9 mouse cellular contexts compared by ENCODE assay signal in genomic region chr4:155859318-155859717, GRCm38 (mm10). TPM values are rescaled to one million over a fixed set of nuclear protein-coding genes. Genes with fewer than 3 reads are reported as not detected.
A peak's percentile ranks its signal among the peaks of the same experiment; 100 is the strongest.
DNase-seq lines count a peak whose midpoint lies in the region; ATAC-seq and TF ChIP-seq lines count a peak whose summit lies in the region.
"Had no signal": no experiment of that assay in that cellular context is flagged by ENCODE, and none has a peak within 500 bp of the region (broad histone marks: within the 10 kb centered on the region; RNA-seq: fewer than 3 reads in every experiment).

No protein-coding gene starts in this region.

- peak; percentile 64; the same call in 1 of the 2 replicates for ATAC-seq in limb, embryonic 13.5 days (ENCODE audit: low FRiP score, low read depth)
- ATAC-seq in midbrain, postnatal 0 days (ENCODE audit: low FRiP score): no peak
- no peak for ATAC-seq in monocyte, adult 5-6 weeks (replicated peaks; ENCODE audit: insufficient number of reproducible peaks, low FRiP score, low TSS enrichment, poor library complexity, severe bottlenecking)

- H3K36me3 ChIP-seq in limb, embryonic 13.5 days: peaks cover 66% of the 10 kb centered on the region
- H3K36me3 ChIP-seq in midbrain, postnatal 0 days (ENCODE audit: insufficient read depth, low read length): peaks cover 75% of the 10 kb centered on the region

- H3K9me3 ChIP-seq in limb, embryonic 13.5 days: no peaks in the 10 kb centered on the region
- H3K9me3 ChIP-seq in midbrain, postnatal 0 days (ENCODE audit: low read length): no peaks in the 10 kb centered on the region
- H3K9me3 ChIP-seq: midbrain, embryonic 12.5 days had no signal

- no peak overlapping the region for H3K27ac ChIP-seq in limb, embryonic 13.5 days
- no peak overlapping the region for H3K27ac ChIP-seq in midbrain, postnatal 0 days (ENCODE audit: low read depth, low read length)
- H3K27ac ChIP-seq: midbrain, embryonic 12.5 days had no signal

- H3K4me3 ChIP-seq in limb, embryonic 13.5 days: no peak overlapping the region
- no peak overlapping the region for H3K4me3 ChIP-seq in midbrain, postnatal 0 days (ENCODE audit: low read depth, low read length)
- H3K4me3 ChIP-seq: midbrain, embryonic 12.5 days had no signal

- 16% methylated on average over 13 of the region's 13 CpGs for WGBS in limb, embryonic 13.5 days
- WGBS in midbrain, postnatal 0 days: 33% methylated on average over 13 of the region's 13 CpGs

- H3K4me2 ChIP-seq in limb, embryonic 13.5 days (replicated peaks): no peak overlapping the region
- H3K4me2 ChIP-seq in midbrain, postnatal 0 days (ENCODE audit: low read depth, low read length, poor library complexity, severe bottlenecking): no peak overlapping the region
- H3K4me2 ChIP-seq: midbrain, embryonic 12.5 days had no signal

- no peaks in the 10 kb centered on the region for H3K27me3 ChIP-seq in limb, embryonic 13.5 days
- no peaks in the 10 kb centered on the region for H3K27me3 ChIP-seq in midbrain, postnatal 0 days (ENCODE audit: insufficient read depth, low read length)
- H3K27me3 ChIP-seq: midbrain, embryonic 12.5 days had no signal

- TF ChIP-seq CTCF in midbrain, postnatal 0 days (IDR thresholded peaks at IDR 0.05): no peak

- H3K4me1 ChIP-seq in limb, embryonic 13.5 days: no peaks in the 10 kb centered on the region
- no peaks in the 10 kb centered on the region for H3K4me1 ChIP-seq in midbrain, postnatal 0 days (ENCODE audit: insufficient read depth, low read length)
- H3K4me1 ChIP-seq: midbrain, embryonic 12.5 days had no signal

- H3K9ac ChIP-seq in limb, embryonic 13.5 days: no peak overlapping the region
- no peak overlapping the region for H3K9ac ChIP-seq in midbrain, postnatal 0 days (replicated peaks; ENCODE audit: low read length, poor library complexity, severe bottlenecking)
- H3K9ac ChIP-seq: midbrain, embryonic 12.5 days had no signal

- peak; percentile 8 to 28 for DNase-seq in cerebellum, postnatal 14 days
- DNase-seq in cerebellum, postnatal 10 days: no peak
- peak; percentile 52 for DNase-seq in 416B (ENCODE audit: low read depth)
- DNase-seq in embryo, embryonic 11 days: peak; percentile 85
- peak; percentile 90 for DNase-seq in testis, postnatal 10 days (ENCODE audit: low spot score)
- no peak for DNase-seq in midbrain, postnatal 0 days (ENCODE audit: low spot score)

RNA-seq across cellular contexts. Expression of gene Tas1r3, which starts 3.8 kb away (rescaled TPM):
- polyA plus RNA-seq in limb, embryonic 13.5 days (2015; fragmentation: Nextera tagmentation; extraction: Ambion mirVana): 0.25 and 0.33 TPM in 2 replicates
- 0.38 and 1.2 TPM in 2 replicates for total RNA-seq in midbrain, postnatal 0 days (2014; rRNA removed)
- 0.12 and 0.22 TPM in 2 replicates for polyA plus RNA-seq in midbrain, postnatal 0 days (2015; fragmentation: Nextera tagmentation; extraction: Ambion mirVana)
- total RNA-seq in monocyte, adult 5-6 weeks (2017): 0.29 to 1.6 TPM (median 0.64 TPM) in 3 replicates

RNA-seq across cellular contexts. Expression of gene Cptp, which starts 9.9 kb away (rescaled TPM):
- 13.6 and 13.8 TPM in 2 replicates for polyA plus RNA-seq in limb, embryonic 13.5 days (2015; fragmentation: Nextera tagmentation; extraction: Ambion mirVana)
- total RNA-seq in midbrain, postnatal 0 days (2014; rRNA removed): 35.3 and 43.7 TPM in 2 replicates
- 27.3 and 32.1 TPM in 2 replicates for polyA plus RNA-seq in midbrain, postnatal 0 days (2015; fragmentation: Nextera tagmentation; extraction: Ambion mirVana)
- total RNA-seq in monocyte, adult 5-6 weeks (2017): 5.7 to 8.4 TPM (median 6.6 TPM) in 3 replicates

RNA-seq across cellular contexts. Expression of gene Ints11, which starts 10.0 kb away (rescaled TPM):
- 71.2 and 74.8 TPM in 2 replicates for polyA plus RNA-seq in limb, embryonic 13.5 days (2015; fragmentation: Nextera tagmentation; extraction: Ambion mirVana)
- 45.0 and 56.0 TPM in 2 replicates for total RNA-seq in midbrain, postnatal 0 days (2014; rRNA removed)
- polyA plus RNA-seq in midbrain, postnatal 0 days (2015; fragmentation: Nextera tagmentation; extraction: Ambion mirVana): 53.6 and 56.0 TPM in 2 replicates
- 21.5 to 28.1 TPM (median 24.5 TPM) in 3 replicates for total RNA-seq in monocyte, adult 5-6 weeks (2017)

RNA-seq across cellular contexts. Expression of gene Dvl1, which starts 12.1 kb away (rescaled TPM):
- polyA plus RNA-seq in limb, embryonic 13.5 days (2015; fragmentation: Nextera tagmentation; extraction: Ambion mirVana): 4.3 and 5.7 TPM in 2 replicates
- total RNA-seq in midbrain, postnatal 0 days (2014; rRNA removed): 141 and 156 TPM in 2 replicates
- polyA plus RNA-seq in midbrain, postnatal 0 days (2015; fragmentation: Nextera tagmentation; extraction: Ambion mirVana): 17.5 TPM in 2 replicates
- 18.8 to 30.1 TPM (median 27.0 TPM) in 3 replicates for total RNA-seq in monocyte, adult 5-6 weeks (2017)

RNA-seq across cellular contexts. Expression of gene Mxra8, which starts 19.8 kb away (rescaled TPM):
- 76.6 and 92.7 TPM in 2 replicates for polyA plus RNA-seq in limb, embryonic 13.5 days (2015; fragmentation: Nextera tagmentation; extraction: Ambion mirVana)
- total RNA-seq in midbrain, postnatal 0 days (2014; rRNA removed): 35.5 and 37.2 TPM in 2 replicates
- 27.2 and 32.7 TPM in 2 replicates for polyA plus RNA-seq in midbrain, postnatal 0 days (2015; fragmentation: Nextera tagmentation; extraction: Ambion mirVana)
- 0.29 to 15.8 TPM (median 2.0 TPM) in 3 replicates for total RNA-seq in monocyte, adult 5-6 weeks (2017)

Comparison
In these comparisons a context has a peak if more than half of its experiments do, and no peak if none do; other contexts are left out.
1. DNase-seq: peak in cerebellum, postnatal 14 days (2 of 2), 416B (single experiment), embryo, embryonic 11 days (single experiment) and testis, postnatal 10 days (single experiment); none in cerebellum, postnatal 10 days (0 of 2) and midbrain, postnatal 0 days (single experiment).